Mouse (Mus musculus) cerebellum, adult 18-20 months (tissue): Measurements from ENCODE around the gene Gm49358.

Source experiments
- DNase-seq, 2 experiments: peaks; one replicate each; pipeline ENCODE4 v3.0.0; 2021

The Gm49358 gene

GRCm38 (mm10) chr10:86878721-86879120 lies 114.9 kb downstream of the Gm49358 start:
- DNase-seq, result no peak

GRCm38 (mm10) chr10:86880071-86880806 lies 116.5 kb downstream of the Gm49358 start:
- peak; percentile 40 to 52 for DNase-seq

- no peak for DNase-seq
Measured at GRCm38 (mm10) chr10:86881448-86881847, 117.7 kb downstream of the Gm49358 start.
